In the genomic region with DNA sequence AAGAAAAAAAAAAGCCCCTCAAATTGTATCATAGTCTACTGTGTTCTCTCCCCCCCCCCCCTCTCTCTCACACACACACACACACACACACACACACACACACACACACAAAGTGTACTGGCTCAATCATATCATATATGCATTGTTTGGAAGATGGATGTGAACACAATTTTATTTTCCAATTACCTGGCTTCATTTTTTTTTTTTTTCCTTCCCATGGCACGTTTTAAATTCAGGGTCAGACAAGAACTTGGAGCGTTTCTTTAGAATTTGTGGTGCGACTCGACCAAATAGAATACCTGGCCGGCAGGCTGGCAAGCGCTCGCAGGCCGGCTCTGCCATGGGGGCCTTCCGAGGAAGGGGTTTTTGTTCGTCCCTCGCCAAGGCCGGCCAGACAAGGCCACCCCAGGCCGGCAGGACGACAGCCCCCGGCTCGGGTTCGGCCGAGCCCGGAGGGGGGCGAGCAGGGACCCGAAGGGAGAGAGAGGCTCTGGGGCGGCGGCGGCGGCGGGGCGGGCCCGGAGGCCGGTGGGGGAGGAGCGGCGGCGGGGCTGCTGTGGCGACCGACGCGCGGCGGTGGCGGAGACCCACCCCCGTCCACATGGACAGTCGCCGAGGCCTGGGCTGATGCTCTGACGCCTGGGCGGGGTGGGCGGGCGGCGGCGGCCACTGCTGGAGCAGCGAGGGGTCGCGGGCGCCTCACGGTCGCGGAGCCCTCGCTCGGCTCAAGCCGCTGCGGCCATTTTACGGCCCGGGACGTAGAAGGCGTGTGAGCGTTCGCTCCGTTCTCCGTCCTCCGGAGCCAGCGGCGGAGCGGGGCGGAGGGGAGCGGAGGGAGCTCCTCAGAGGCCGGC, we compare ENCODE assay signal across 8 mouse cellular contexts. TPM values are rescaled to one million over a fixed set of nuclear protein-coding genes. Genes with fewer than 3 reads are reported as not detected.
DNase-seq lines count a peak whose midpoint lies in the region; ATAC-seq and TF ChIP-seq lines count a peak whose summit lies in the region.

A gene (plus strand): TSS at position 537 of the 854 bp plus-strand sequence.

- H3K4me2 ChIP-seq in forebrain, embryonic 14.5 days (ENCODE audit: low read length), result peak within 1 kb of the TSS; percentile 54
- peak within 1 kb of the TSS; percentile 66 for H3K4me2 ChIP-seq in lung, embryonic 14.5 days

- intact Hi-C loops in heart, postnatal 10 days (cut with DNase I), result no loop called here

- TF ChIP-seq CTCF in lung, embryonic 14.5 days (IDR thresholded peaks at IDR 0.05; ENCODE audit: low read depth), result no peak

- DNase-seq in ES-CJ7 (ENCODE audit: low read depth, low spot score), result peak; percentile 48
- peak; percentile 31 for DNase-seq in c-Kit-positive CD71-negative TER-119-negative erythroid progenitor cells, embryonic 14.5 days (ENCODE audit: low read depth)
- peak; percentile 80 for DNase-seq in forebrain, embryonic 14.5 days (ENCODE audit: low spot score)
- peak; percentile 83 to 84 for DNase-seq in heart, postnatal 10 days
- peak; percentile 83 to 90 for DNase-seq in kidney, postnatal 4 days
- peak; percentile 86 for DNase-seq in lung, embryonic 14.5 days
- DNase-seq in ovary, adult 18-20 months (ENCODE audit: low spot score), result peak; percentile 57
- DNase-seq in thymus, postnatal 0 days (ENCODE audit: low spot score), result peak; percentile 58

- H3K4me1 ChIP-seq in forebrain, embryonic 14.5 days (ENCODE audit: control insufficient read depth, insufficient read depth, low read length), result peaks cover 10% of the 10 kb centered on the region
- H3K4me1 ChIP-seq in lung, embryonic 14.5 days (ENCODE audit: insufficient read depth), result peaks cover 8% of the 10 kb centered on the region

- peak within 1 kb of the TSS; percentile 86 for H3K4me3 ChIP-seq in forebrain, embryonic 14.5 days (ENCODE audit: low read depth, low read length)
- H3K4me3 ChIP-seq in lung, embryonic 14.5 days (ENCODE audit: low read depth, low read length), result peak within 1 kb of the TSS; percentile 95

- ATAC-seq in forebrain, embryonic 14.5 days, result peak; percentile 91
- ATAC-seq in lung, embryonic 14.5 days (ENCODE audit: insufficient read depth), result peak; percentile 95

- peak within 1 kb of the TSS; percentile 99 for H3K9ac ChIP-seq in forebrain, embryonic 14.5 days (ENCODE audit: low read length)
- peak within 1 kb of the TSS; percentile 100 for H3K9ac ChIP-seq in lung, embryonic 14.5 days

- H3K9me3 ChIP-seq in forebrain, embryonic 14.5 days (replicated peaks; ENCODE audit: control insufficient read depth, low read length), result no peaks in the 10 kb centered on the region
- H3K9me3 ChIP-seq in lung, embryonic 14.5 days (ENCODE audit: low read depth, low read length), result 0 out of 2 replicates have a peak, but pooled peaks cover 9% of the 10 kb centered on the region

- under 1% methylated on average over 26 of the region's 74 CpGs for WGBS in forebrain, embryonic 14.5 days
- under 1% methylated on average over 72 of the region's 74 CpGs for WGBS in lung, embryonic 14.5 days

- no peaks in the 10 kb centered on the region for H3K36me3 ChIP-seq in forebrain, embryonic 14.5 days (ENCODE audit: control insufficient read depth, insufficient read depth, low read length)
- H3K36me3 ChIP-seq in lung, embryonic 14.5 days (ENCODE audit: insufficient read depth), result no peaks in the 10 kb centered on the region

- H3K27ac ChIP-seq in forebrain, embryonic 14.5 days (ENCODE audit: low read depth, low read length), result peak within 1 kb of the TSS; percentile 100
- peak within 1 kb of the TSS; percentile 100 for H3K27ac ChIP-seq in lung, embryonic 14.5 days (ENCODE audit: low read depth)

- H3K27me3 ChIP-seq in forebrain, embryonic 14.5 days (replicated peaks; ENCODE audit: control insufficient read depth, insufficient read depth, low read length), result no peaks in the 10 kb centered on the region
- no peaks in the 10 kb centered on the region for H3K27me3 ChIP-seq in lung, embryonic 14.5 days (ENCODE audit: insufficient read depth, low read length)

RNA-seq across cellular contexts. Expression of the gene that starts here (rescaled TPM):
- polyA plus RNA-seq in forebrain, embryonic 14.5 days (2014; fragmentation: Nextera tagmentation; extraction: Ambion mirVana), result 60.0 and 64.4 TPM in 2 replicates
- 10 to 100 TPM; 87.9 to 91.3 TPM for total RNA-seq in heart, postnatal 10 days (2021)
- 69.8 and 76.0 TPM in 2 replicates for polyA plus RNA-seq in lung, embryonic 14.5 days (2014; fragmentation: Nextera tagmentation; extraction: Ambion mirVana)
- 49.9 and 61.3 TPM in 2 replicates for polyA plus RNA-seq in thymus, postnatal 0 days (2015; fragmentation: Nextera tagmentation; extraction: Ambion mirVana)

Comparison
In these comparisons a context has a peak if more than half of its experiments do, and no peak if none do; other contexts are left out.
1. Peak in every context shown above with its lines: DNase-seq, ATAC-seq, H3K4me3 ChIP-seq and H3K27ac ChIP-seq.
2. DNase-seq: peak in every context shown above with its lines; median percentile 86 in kidney, postnatal 4 days; 86 in lung, embryonic 14.5 days; 84 in heart, postnatal 10 days; 80 in forebrain, embryonic 14.5 days; 58 in thymus, postnatal 0 days; 57 in ovary, adult 18-20 months; 48 in ES-CJ7; 31 in c-Kit-positive CD71-negative TER-119-negative erythroid progenitor cells, embryonic 14.5 days.